In the genomic region with DNA sequence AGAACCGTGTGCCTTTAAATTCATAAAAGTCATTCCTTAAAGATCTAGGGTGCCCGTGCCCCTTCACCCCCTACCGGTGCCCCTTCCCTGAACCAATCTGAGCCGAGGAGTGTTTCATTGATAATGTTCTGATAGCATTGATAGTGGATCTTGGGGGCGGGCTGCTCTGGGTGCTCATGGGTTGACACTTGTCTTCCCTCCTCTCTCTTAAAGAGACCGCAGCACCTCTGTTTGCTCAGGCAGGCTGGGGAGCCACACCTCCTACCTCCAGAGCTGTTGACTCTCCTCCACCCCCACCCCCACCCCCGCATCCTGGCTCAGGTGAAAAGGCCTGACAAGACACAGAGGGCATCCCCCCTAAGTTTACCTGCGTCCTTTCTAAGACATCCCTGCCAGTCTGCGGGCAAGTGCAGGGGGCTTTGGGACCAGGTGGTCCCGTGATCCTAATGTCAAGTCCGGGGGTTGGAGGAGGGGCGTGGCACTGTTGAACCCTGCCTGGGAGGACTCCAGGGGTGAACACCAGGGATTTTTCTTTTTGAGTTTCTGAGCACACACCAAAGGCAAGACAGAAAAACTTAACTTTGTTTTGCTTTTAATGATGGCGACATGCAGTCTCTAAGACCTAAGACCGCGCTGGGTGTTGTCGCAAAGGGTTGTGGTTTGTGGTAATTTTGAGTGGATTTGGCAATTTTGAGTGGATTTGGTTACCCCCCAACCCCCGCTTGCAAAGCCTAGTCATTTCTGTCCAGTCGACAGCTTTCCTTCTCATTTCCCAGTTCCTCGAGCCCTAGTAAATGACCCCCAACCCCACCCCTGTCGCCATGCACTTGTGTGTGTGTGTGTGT, we compare ENCODE assay signal across 8 mouse cellular contexts. TPM values are rescaled to one million over a fixed set of nuclear protein-coding genes. Genes with fewer than 3 reads are reported as not detected.
DNase-seq lines count a peak whose midpoint lies in the region; ATAC-seq and TF ChIP-seq lines count a peak whose summit lies in the region.

No protein-coding gene starts in this region.

- peak overlapping the region; percentile 98 for H3K4me2 ChIP-seq in heart, postnatal 0 days (ENCODE audit: low read depth, low read length)
- H3K4me2 ChIP-seq in liver, postnatal 0 days (ENCODE audit: low read depth, low read length), result peak overlapping the region; percentile 88

- H3K4me3 ChIP-seq in E14TG2a.4 (replicated peaks; ENCODE audit: low read length), result peak overlapping the region; percentile 60
- H3K4me3 ChIP-seq in heart, postnatal 0 days (ENCODE audit: low read depth, low read length), result peak overlapping the region; percentile 92
- peak overlapping the region; percentile 94 for H3K4me3 ChIP-seq in liver, postnatal 0 days (ENCODE audit: low read depth, low read length)

- peaks cover 12% of the 10 kb centered on the region for H3K27me3 ChIP-seq in E14TG2a.4 (ENCODE audit: insufficient read depth, low read length)
- no peaks in the 10 kb centered on the region for H3K27me3 ChIP-seq in heart, postnatal 0 days (ENCODE audit: control insufficient read depth, insufficient read depth, low read length)
- H3K27me3 ChIP-seq in liver, postnatal 0 days (ENCODE audit: insufficient read depth, low read length), result no peaks in the 10 kb centered on the region

- DNase-seq in heart, adult 11 months, result peak; percentile 92
- DNase-seq in heart, postnatal 36 days, result no peak
- DNase-seq in heart, postnatal 0 days (ENCODE audit: low spot score), result no peak
- peak; percentile 46 for DNase-seq in liver, postnatal 0 days
- DNase-seq in thymus, postnatal 0 days (ENCODE audit: low spot score), result peak; percentile 38
- no peak for DNase-seq in ovary, adult 18-20 months (ENCODE audit: low spot score)
- no peak for DNase-seq in retina, embryonic 14.5 days (ENCODE audit: low spot score)

- H3K36me3 ChIP-seq in E14TG2a.4 (ENCODE audit: insufficient read depth, low read length), result peaks cover 55% of the 10 kb centered on the region
- peaks cover 37% of the 10 kb centered on the region for H3K36me3 ChIP-seq in heart, postnatal 0 days (replicated peaks; ENCODE audit: control insufficient read depth, insufficient read depth, low read length)
- peaks cover 50% of the 10 kb centered on the region for H3K36me3 ChIP-seq in liver, postnatal 0 days (replicated peaks; ENCODE audit: insufficient read depth, low read length)

- TF ChIP-seq EP300 in heart, postnatal 0 days (IDR thresholded peaks at IDR 0.05; ENCODE audit: low read depth), result no peak
- 0 out of 2 replicates have a peak, but pooled peaks have one; percentile 9 for TF ChIP-seq EP300 in liver, postnatal 0 days (IDR thresholded peaks at IDR 0.05; ENCODE audit: low read depth)

- H3K27ac ChIP-seq in heart, postnatal 0 days (ENCODE audit: low read depth), result no peak overlapping the region
- peak overlapping the region; percentile 100 for H3K27ac ChIP-seq in liver, postnatal 0 days (ENCODE audit: low read depth)

- TF ChIP-seq CTCF in E14TG2a.4 (conservative IDR thresholded peaks at IDR 0.05; ENCODE audit: low read length), result no peak
- TF ChIP-seq CTCF in heart, postnatal 0 days (IDR thresholded peaks at IDR 0.05; ENCODE audit: low read depth), result no peak
- TF ChIP-seq CTCF in liver, postnatal 0 days (IDR thresholded peaks at IDR 0.05; ENCODE audit: low read depth), result no peak

- 46% methylated on average over 20 of the region's 20 CpGs for WGBS in heart, postnatal 0 days
- 40% methylated on average over 20 of the region's 20 CpGs for WGBS in liver, postnatal 0 days (ENCODE audit: insufficient replicate concordance)

- no peaks in the 10 kb centered on the region for H3K9me3 ChIP-seq in E14TG2a.4 (ENCODE audit: low read length)
- no peaks in the 10 kb centered on the region for H3K9me3 ChIP-seq in heart, postnatal 0 days (replicated peaks; ENCODE audit: control insufficient read depth, low read length)
- H3K9me3 ChIP-seq in liver, postnatal 0 days (ENCODE audit: low read length), result no peaks in the 10 kb centered on the region

- intact Hi-C loops in heart, postnatal 36 days (cut with DNase I), result loop anchor here (5.0 kb wide), 1 partner anchor 133 kb away; no protein-coding TSS in a partner anchor

- H3K4me1 ChIP-seq in E14TG2a.4 (replicated peaks; ENCODE audit: low read depth, low read length), result peaks cover 77% of the 10 kb centered on the region
- peaks cover 32% of the 10 kb centered on the region for H3K4me1 ChIP-seq in heart, postnatal 0 days (ENCODE audit: control insufficient read depth, insufficient read depth)
- H3K4me1 ChIP-seq in liver, postnatal 0 days (ENCODE audit: insufficient read depth), result peaks cover 44% of the 10 kb centered on the region

- peak overlapping the region; percentile 98 for H3K9ac ChIP-seq in heart, postnatal 0 days (replicated peaks; ENCODE audit: low read depth, low read length)
- H3K9ac ChIP-seq in liver, postnatal 0 days (replicated peaks), result peak overlapping the region; percentile 99

- no peak for ATAC-seq in heart, postnatal 0 days (ENCODE audit: insufficient read depth, low read depth)
- ATAC-seq in liver, postnatal 0 days, result no peak

RNA-seq across cellular contexts. Expression of gene Setd1b, which starts 3.0 kb away (rescaled TPM):
- total RNA-seq in heart, postnatal 36 days (2021), result 10 to 100 TPM; 18.5 to 21.5 TPM
- 5.5 and 6.1 TPM in 2 replicates for total RNA-seq in heart, postnatal 0 days (2014; rRNA removed; ENCODE audit: low replicate concordance)
- 4.9 and 5.1 TPM in 2 replicates for polyA plus RNA-seq in heart, postnatal 0 days (2015; fragmentation: Nextera tagmentation; extraction: Ambion mirVana)
- polyA plus RNA-seq in liver, postnatal 0 days (2015; fragmentation: Nextera tagmentation; extraction: Ambion mirVana), result 3.6 and 4.3 TPM in 2 replicates
- polyA plus RNA-seq in thymus, postnatal 0 days (2015; fragmentation: Nextera tagmentation; extraction: Ambion mirVana), result 8.0 and 11.3 TPM in 2 replicates

RNA-seq across cellular contexts. Expression of gene Rhof, which starts 12.5 kb away (rescaled TPM):
- under 1 TPM; 0.44 to 0.68 TPM for total RNA-seq in heart, postnatal 36 days (2021)
- 1.4 and 2.1 TPM in 2 replicates for total RNA-seq in heart, postnatal 0 days (2014; rRNA removed; ENCODE audit: low replicate concordance)
- polyA plus RNA-seq in heart, postnatal 0 days (2015; fragmentation: Nextera tagmentation; extraction: Ambion mirVana), result 0.71 and 1.1 TPM in 2 replicates
- polyA plus RNA-seq in liver, postnatal 0 days (2015; fragmentation: Nextera tagmentation; extraction: Ambion mirVana), result 2.1 and 2.4 TPM in 2 replicates
- 10.4 and 11.1 TPM in 2 replicates for polyA plus RNA-seq in thymus, postnatal 0 days (2015; fragmentation: Nextera tagmentation; extraction: Ambion mirVana)

RNA-seq across cellular contexts. Expression of gene Psmd9, which starts 24.2 kb away (rescaled TPM):
- total RNA-seq in heart, postnatal 36 days (2021), result 10 to 100 TPM; 14.1 to 18.3 TPM
- 11.2 and 19.5 TPM in 2 replicates for total RNA-seq in heart, postnatal 0 days (2014; rRNA removed; ENCODE audit: low replicate concordance)
- 54.0 and 54.9 TPM in 2 replicates for polyA plus RNA-seq in heart, postnatal 0 days (2015; fragmentation: Nextera tagmentation; extraction: Ambion mirVana)
- polyA plus RNA-seq in liver, postnatal 0 days (2015; fragmentation: Nextera tagmentation; extraction: Ambion mirVana), result 116 and 120 TPM in 2 replicates
- 77.6 and 94.1 TPM in 2 replicates for polyA plus RNA-seq in thymus, postnatal 0 days (2015; fragmentation: Nextera tagmentation; extraction: Ambion mirVana)

RNA-seq across cellular contexts. Expression of gene Hpd, which starts 37.6 kb away (rescaled TPM):
- total RNA-seq in heart, postnatal 36 days (2021), result not detected
- total RNA-seq in heart, postnatal 0 days (2014; rRNA removed; ENCODE audit: low replicate concordance), result 0.43 and 0.92 TPM in 2 replicates
- polyA plus RNA-seq in heart, postnatal 0 days (2015; fragmentation: Nextera tagmentation; extraction: Ambion mirVana), result not detected in 2 replicates
- 638 and 713 TPM in 2 replicates for polyA plus RNA-seq in liver, postnatal 0 days (2015; fragmentation: Nextera tagmentation; extraction: Ambion mirVana)
- 0.64 TPM in 1 of 2 replicates, not detected in the other for polyA plus RNA-seq in thymus, postnatal 0 days (2015; fragmentation: Nextera tagmentation; extraction: Ambion mirVana)

Comparison
In these comparisons a context has a peak if more than half of its experiments do, and no peak if none do; other contexts are left out.
1. DNase-seq: peak in heart, adult 11 months (single experiment), liver, postnatal 0 days (single experiment) and thymus, postnatal 0 days (single experiment); none in heart, postnatal 36 days (0 of 2), heart, postnatal 0 days (single experiment), ovary, adult 18-20 months (single experiment) and retina, embryonic 14.5 days (single experiment).
2. Peak in every context shown above with its lines, with median percentiles within 50 percentile points of each other: H3K4me3 ChIP-seq.